Mouse (Mus musculus): Measurements from ENCODE around the gene 4931428L18Rik.

DNA sequence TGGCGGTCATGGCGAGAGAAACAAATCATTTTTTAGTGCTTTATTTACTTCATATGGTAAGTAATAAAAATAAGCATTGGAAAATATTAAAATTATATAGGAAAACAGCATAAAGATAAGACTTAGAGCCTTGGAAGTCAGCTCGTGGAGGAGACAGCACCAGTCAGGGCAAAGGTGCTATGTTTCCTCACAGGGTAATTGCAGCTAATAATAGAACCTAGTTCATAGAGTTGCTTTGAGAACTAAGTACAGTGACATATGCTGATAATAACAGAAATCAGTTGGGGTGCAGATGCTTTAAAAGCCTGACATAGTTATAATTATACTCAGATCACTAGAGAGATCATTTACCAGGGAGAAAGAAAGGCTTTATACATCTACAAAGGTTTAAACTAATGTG is 125.3 kb downstream of the 4931428L18Rik start:
- TF ChIP-seq POLR2A (IDR thresholded peaks at IDR 0.05; ENCODE audit: control insufficient read depth, extremely low read depth, insufficient read depth, low read length, poor library complexity), result no peak
- no peak for TF ChIP-seq CTCF (IDR thresholded peaks at IDR 0.05; ENCODE audit: borderline replicate concordance, control insufficient read depth, extremely low read depth, insufficient read depth, low read length, poor library complexity)

All from thymus, adult 2 months (tissue).